Mouse (Mus musculus): Measurements from ENCODE around the gene Rab36. TPM values are rescaled to one million over a fixed set of nuclear protein-coding genes. Genes with fewer than 3 reads are reported as not detected.
A peak's percentile ranks its signal among the peaks of the same experiment; 100 is the strongest.

Rab36 gene
- 10 to 100 TPM; 39.1 to 41.8 TPM for total RNA-seq (2021)

DNA sequence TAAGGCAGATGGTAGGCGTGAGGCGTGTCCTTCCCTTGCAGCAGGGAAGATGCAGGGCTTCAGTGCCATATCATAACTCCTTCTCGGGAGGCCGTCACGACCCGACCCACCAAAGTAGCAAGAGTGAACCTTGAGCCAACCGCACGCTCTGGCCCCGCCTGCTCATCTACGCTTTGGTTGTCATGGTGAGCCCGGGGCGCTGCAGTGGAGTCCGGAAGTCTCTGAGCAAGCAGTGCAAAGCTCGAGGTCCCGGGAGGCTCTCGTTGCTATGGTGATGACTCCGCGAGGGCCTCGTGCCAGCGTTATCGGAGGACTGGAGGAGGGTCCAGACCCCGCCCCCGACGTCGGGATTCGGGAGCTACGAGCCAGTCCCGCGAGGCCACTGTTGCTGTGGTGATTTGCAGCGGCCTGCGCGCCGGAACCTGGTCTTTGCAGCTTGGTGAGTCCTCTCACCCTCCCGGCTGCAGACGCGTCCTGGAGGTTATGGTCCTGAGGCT lies at the start of gene Rab36:
Gene Rab36 (plus strand): TSS at position 176 of the 497 bp plus-strand sequence.
- intact Hi-C loops (cut with DNase I) = no loop called here
- peak; percentile 95 to 99 for DNase-seq (ENCODE audit: extremely low spot score in 1 of 2, low spot score in 2 of 2)

DNA sequence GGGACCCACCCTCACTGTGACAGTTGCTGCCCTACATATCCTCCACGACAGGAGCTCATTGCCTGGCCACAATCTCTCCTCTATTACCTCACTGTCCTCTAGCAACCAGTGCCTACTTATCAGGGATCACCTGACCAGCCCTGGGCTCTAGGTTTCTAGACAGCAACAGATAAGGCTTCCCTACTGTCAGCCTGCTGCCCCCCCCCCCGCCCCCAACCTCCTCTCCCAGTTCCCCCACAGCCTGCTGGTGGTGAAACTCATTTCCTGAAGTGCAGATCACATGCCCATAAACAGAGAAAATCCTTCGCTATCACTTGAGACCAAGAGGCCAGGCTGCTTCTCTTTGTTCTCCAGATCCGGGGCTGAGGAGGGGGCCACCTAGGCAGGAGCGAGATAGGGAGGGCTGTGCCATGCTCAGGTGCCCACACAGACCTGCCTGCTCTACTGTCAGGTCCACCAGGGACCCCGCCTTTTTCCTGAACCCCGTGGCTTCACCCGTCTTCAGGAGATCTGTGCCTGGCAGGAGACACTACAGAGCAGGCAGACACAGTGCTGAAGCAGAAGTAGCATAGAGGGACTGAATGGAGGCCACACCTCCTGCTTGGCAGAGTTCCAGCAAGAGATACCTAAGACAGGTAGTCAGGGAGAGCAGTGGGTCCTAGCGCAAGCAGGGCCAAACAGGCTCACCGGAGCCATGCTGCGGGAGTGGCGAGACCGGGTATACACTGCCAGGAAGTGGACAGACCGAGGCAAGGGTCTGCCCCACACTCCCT lies 49.0 kb upstream of the Rab36 start:
- DNase-seq (ENCODE audit: extremely low spot score in 1 of 2, low spot score in 2 of 2) = no peak
- intact Hi-C loops (cut with DNase I) = no loop called here

DNA sequence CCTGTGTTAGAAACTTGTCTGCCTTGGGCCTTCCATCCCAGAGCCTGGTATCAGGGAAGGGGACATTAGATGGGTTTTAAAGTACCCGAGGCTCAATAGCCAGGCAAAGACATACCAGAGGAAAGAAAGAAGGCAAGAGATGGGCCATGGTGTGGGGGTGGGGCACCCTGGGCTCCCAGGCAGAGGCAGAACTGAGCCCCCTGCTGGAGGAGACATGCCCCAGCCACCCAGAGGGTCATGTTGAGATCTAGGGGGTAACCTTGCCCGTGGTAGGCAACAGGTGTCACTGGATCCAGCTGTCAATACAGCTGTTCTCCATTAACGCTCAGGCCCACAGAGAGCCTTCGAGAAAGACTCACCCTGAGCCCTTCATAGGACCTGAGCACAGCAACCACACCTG lies 47.0 kb upstream of the Rab36 start:
- peak in 1 of 2 experiments; percentile 41 for DNase-seq (ENCODE audit: extremely low spot score in 1 of 2, low spot score in 2 of 2)
- intact Hi-C loops (cut with DNase I) = no loop called here

DNA sequence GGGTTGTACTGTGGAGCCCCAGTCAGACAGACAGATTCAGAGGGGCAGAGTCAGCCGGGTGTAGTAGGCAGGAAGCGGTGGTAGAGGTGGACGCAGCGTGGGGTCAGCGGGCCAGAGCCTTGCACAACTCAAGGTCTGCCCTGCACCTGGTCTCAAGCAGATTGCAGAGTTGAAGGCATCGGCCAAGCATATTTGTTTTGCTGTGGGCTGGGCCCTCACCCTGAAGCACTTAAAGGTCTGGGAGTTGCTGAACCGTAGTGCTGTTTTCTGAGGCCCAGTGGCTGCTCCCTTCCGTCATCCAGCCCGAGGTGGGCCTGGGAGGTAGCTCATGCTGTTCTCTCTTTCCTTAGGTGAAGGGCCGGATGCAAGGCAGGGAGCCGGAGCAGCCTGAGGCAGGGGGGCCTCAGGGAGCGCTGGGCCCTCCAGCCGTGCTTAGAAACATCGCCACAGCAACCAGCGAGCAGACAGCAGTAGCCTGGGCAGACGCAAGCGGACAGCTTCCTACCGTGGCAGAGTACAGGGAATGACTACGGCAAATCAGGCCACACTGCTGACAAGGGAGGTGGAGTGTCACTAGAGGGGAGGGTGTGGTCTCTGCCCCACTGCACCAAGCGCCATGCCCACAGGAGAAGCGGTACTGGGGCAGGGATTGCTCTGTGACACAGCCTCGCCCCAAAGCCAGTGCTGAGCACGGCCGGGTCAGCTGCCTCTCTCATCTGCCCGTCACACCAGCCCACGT lies 46.1 kb upstream of the Rab36 start:
- no peak for DNase-seq (ENCODE audit: extremely low spot score in 1 of 2, low spot score in 2 of 2)
- intact Hi-C loops (cut with DNase I) = no loop called here

DNA sequence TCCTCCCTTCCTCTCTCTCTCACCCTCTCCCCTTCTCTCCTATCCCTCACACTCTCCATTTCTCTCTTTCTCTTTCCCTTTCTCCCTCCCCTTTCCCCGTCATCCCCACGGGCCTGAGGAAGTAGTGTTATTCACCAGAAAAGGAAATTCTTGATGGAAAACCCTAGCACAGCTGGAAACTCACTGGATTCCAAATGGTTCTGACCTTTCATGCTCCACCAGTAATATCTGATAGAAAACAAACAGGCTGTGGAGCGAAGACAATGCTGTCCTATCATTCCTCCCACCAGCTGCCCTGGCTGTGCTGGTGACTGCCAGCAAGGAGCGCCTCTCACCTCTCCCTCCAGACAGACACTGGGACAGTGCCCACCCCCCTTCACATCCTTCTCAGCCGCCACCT lies 42.0 kb upstream of the Rab36 start:
- intact Hi-C loops (cut with DNase I) = no loop called here
- no peak for DNase-seq (ENCODE audit: extremely low spot score in 1 of 2, low spot score in 2 of 2)

DNA sequence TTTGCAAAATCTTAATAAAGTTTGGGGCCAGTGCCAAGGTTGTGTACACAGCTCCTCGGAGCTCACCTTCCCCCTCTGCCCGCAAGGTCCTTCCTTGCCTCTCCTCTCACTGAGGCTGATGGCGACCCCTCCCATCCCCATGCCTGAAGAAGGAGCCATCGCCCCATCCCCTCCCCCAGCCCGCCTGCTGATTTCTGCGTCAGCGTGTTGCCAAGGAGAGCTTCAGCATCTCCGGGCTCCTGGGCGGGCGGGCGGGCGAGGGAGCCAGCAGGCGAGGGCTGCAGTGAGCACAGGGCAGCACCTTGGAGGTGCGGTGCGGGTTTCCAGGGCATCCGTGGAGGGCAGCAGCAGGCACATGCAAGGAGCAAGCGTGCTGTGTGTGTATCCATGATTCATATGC lies 41.5 kb upstream of the Rab36 start:
- peak; percentile 32 to 75 for DNase-seq (ENCODE audit: extremely low spot score in 1 of 2, low spot score in 2 of 2)
- intact Hi-C loops (cut with DNase I) = no loop called here

DNA sequence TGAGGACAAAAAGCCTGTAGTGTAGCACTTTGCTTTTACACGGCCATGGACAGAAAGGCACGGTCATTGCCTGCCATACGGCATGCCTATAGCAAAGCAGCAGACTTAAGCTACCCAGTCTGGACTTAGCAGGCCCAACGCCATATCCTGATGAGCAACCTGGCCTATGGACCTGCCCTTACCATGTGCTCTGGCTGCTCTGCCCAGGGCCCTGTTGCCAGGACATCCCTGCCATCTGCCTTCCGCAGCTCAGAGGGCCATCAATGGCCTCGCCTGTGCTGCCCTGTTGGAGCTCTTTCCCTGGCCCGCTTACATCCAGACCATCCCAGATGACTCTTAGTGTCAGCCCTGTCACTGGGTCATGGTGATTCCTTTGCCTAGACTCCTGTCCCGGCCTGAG lies 35.5 kb upstream of the Rab36 start:
- DNase-seq (ENCODE audit: extremely low spot score in 1 of 2, low spot score in 2 of 2) = no peak
- intact Hi-C loops (cut with DNase I) = no loop called here

DNA sequence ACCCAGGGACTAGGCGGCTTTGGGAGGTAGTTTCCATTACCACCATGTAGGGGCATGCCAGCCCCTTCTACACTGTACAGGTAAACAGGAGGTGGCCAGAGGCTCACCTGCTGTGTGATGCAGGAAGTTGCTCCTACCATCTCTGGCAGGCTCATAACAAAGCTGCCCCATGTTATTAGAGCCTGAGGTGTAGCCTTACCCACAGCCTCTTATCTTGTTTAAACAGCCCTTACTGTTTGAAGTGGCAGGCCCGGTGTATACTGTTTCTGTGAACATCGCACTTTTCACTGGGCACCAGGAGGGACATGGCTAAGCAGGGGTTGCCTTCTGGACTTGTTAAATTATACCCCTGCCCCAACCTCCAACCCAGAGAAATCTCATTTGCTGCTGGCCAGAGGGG lies 32.8 kb upstream of the Rab36 start:
- no peak for DNase-seq (ENCODE audit: extremely low spot score in 1 of 2, low spot score in 2 of 2)
- intact Hi-C loops (cut with DNase I) = no loop called here

DNA sequence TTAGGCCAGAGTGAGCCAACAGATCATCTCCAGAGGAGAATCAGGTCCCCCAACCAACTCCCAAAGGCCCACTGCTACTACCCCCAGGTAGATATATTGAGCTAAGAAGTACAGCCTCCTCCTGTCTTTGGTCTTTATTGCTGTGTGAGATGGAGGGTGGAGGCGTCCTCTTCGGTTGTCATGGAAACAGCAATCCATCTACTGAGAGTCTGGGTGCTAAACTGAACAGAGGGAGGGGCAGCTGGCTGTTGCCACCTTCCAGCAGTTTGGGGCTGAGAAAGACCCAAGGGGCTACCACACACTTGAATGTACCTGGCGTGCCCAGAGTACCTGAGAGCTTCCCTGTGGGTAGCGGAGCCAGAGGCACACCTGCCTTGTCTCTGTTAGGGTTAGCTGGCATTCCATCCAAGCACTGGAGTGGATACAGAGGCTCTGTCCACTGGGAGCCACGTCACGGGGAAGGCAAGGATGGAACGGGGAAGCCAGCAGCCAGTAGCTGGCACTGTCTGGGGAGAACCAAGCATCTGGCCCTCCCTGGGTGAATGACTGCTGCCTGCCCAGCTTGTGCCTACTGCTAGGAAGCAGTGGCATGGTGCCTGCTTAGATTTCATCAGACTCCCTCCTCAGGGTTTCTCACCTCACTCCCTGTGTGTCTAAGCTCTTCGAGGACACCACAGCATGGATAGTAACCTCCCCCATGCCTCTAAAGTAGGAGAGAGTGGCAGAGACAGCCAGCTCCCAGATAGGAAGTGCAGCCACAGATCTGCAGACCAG lies 29.8 kb upstream of the Rab36 start:
- DNase-seq (ENCODE audit: extremely low spot score in 1 of 2, low spot score in 2 of 2) = peak; percentile 61 to 62

DNA sequence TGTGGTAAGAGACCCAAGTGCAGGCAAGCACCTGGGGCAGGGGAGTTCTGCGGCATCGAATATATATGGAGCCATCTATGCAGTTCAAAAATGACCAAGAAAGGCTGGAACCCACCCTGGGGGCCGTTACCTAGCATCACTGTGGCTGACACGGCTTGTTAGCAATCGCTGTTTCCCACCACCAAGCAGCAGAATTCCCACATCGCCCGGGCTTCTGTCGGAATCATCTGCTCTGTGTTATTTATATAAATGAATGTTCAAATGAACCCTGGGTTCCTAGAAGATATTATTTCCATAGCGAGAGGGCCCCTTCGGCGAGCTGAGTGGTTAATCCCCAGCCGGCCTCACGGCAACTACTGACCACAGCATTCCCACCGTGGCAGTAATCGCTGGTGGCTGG lies 26.2 kb upstream of the Rab36 start:
- intact Hi-C loops (cut with DNase I) = no loop called here
- peak in 1 of 2 experiments; percentile 31 for DNase-seq (ENCODE audit: extremely low spot score in 1 of 2, low spot score in 2 of 2)

More for the DNA sequence above, 29.8 kb upstream of the Rab36 start:
- intact Hi-C loops (cut with DNase I) = no loop called here

DNA sequence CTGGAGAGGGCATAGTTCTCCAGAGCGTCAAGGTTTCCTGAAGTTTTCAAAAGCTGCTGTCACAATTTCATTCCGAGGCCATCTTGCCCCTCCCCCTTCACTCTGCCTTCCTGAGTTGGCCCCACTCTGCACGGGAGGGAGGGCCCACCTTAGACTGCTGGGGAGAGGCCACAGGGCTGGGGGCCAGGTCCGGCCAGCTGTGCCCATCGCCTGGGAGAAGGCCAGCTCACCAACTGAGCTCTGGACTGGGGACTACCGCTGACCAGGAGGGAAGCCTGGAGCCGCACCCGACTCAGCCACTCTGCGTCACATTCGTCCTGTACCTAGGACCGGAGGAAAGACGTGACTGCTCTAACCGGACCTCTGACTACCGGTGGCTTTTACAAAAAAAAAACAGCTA lies 21.4 kb upstream of the Rab36 start:
- intact Hi-C loops (cut with DNase I) = loop anchor here (5.0 kb wide), 1 partner anchor 48 kb away; the partner anchor contains the start of gene Gnaz
- DNase-seq (ENCODE audit: extremely low spot score in 1 of 2, low spot score in 2 of 2) = no peak

DNA sequence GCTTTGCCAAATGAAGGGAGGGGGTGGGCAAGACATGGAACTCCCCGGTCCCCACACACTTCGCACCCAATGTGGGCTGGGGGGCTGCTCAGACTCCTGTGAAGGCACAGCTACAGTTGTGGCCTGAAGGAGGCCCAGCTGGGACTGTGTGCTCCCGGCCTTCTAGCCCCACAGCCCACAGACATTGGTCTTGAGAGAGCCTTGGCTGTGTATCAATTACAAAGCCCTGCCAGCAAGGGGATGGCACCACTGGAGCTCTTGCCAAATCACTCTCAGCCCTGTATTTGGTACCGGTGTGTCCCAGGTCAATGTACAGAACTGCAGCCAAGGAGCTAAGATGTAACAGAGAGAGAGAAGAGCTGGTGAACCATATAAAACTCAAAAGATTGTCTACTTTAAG lies 20.4 kb upstream of the Rab36 start:
- DNase-seq (ENCODE audit: extremely low spot score in 1 of 2, low spot score in 2 of 2) = no peak
- intact Hi-C loops (cut with DNase I) = loop anchor here (5.0 kb wide), 1 partner anchor 49 kb away; the partner anchor contains the start of gene Gnaz

DNA sequence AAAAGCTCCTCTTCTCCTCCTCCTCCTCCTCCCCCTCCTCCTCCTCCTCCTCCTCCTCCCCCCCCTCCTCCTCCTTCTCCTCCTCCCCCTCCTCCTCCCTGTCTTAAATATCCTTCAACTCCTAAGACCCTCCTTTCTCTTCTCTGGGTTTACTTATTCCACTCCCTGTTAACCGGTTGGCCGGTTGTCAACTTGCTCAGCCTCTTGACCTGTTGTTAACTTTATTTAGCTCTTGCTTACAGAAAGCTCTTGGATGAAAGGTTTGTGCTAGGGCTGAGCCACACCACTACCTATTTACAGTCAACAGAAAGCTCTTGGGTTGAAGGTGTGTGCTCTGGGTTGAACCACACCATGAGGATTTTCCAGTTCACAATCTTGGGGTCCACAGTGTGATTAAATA lies 16.6 kb upstream of the Rab36 start:
- no peak for DNase-seq (ENCODE audit: extremely low spot score in 1 of 2, low spot score in 2 of 2)
- intact Hi-C loops (cut with DNase I) = loop anchor here (2.0 kb wide), 1 partner anchor 81 kb away; no protein-coding TSS in a partner anchor

DNA sequence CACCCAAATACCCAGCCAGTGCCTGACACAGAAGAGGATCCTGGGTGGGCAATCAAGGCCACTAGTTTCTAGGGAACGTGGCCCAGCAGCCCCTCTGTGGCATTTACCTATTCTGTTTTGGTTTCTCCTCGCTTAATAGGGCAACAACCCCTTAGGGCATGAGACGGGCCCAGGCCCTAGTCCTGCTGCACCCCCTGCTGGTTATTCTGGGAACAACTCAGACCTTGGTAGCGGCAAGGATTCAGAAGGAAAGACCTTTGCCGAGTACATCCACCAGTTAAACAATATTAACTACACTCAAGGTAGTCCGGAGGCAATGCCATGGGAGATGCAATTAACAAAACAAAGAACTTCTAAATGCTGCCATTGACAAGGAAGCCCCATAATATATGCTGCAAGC lies 15.7 kb upstream of the Rab36 start:
- intact Hi-C loops (cut with DNase I) = loop anchor here (2.0 kb wide), 1 partner anchor 82 kb away; no protein-coding TSS in a partner anchor
- peak; percentile 61 to 74 for DNase-seq (ENCODE audit: extremely low spot score in 1 of 2, low spot score in 2 of 2)

DNA sequence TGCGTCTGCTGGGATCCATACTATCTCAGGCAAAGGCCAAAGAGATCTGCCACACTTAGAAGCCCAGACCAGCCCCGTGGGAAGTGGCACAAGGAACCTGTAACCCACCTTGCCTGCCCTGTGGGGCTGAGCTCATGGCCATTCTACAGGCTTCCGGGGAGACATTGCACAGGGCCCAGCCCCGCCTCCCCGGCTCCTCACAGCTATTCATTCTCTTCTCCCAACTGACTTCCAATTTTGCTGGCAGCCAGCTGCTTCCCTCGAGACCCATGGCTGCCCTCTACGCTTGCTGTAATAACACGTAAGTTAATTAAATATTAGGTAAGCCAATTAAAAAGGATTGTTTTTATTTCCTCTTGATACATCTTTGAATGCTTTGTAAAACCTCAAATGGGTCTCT lies 10.4 kb upstream of the Rab36 start:
- no peak for DNase-seq (ENCODE audit: extremely low spot score in 1 of 2, low spot score in 2 of 2)
- intact Hi-C loops (cut with DNase I) = no loop called here

DNA sequence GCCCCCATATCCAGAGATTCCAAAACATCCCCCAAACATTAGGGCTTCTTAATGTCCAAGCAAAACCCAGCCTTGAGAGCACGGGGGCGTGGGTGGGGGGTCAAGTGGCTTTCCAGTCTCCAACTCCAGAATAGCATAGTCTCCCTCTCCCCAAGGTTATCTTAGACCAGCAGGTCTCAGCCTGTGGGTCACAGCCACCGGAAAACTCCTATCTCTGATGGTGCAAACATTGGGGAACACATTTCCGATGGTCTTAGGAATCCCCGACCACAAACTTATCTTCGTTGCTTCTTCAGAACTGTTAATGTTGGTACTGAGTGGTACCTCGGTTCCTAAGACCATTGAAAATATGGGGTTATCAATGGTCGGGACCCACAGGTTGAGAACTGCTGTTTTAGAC lies 8.1 kb upstream of the Rab36 start:
- no peak for DNase-seq (ENCODE audit: extremely low spot score in 1 of 2, low spot score in 2 of 2)

DNA sequence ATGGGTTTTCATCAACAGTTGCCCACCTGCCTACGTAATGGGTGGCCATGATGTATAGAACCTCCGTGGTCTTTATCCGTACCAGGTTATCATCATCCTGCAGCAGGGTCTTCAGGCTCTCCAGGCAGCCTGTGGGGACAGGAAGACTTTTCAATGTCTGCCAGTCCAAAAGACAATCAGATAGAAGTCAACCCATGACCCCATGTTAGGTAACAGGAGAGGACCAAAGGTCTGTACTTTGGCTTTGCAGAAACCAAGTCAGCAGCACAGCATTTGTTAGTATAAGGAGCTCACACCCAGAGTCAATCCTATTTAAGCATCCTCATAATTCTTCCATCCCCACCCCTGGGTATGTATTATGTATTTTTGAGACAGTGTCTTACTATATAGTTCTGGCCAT lies 7.2 kb upstream of the Rab36 start:
- no peak for DNase-seq (ENCODE audit: extremely low spot score in 1 of 2, low spot score in 2 of 2)
- intact Hi-C loops (cut with DNase I) = no loop called here

More for the DNA sequence above, 8.1 kb upstream of the Rab36 start:
- intact Hi-C loops (cut with DNase I) = no loop called here

DNA sequence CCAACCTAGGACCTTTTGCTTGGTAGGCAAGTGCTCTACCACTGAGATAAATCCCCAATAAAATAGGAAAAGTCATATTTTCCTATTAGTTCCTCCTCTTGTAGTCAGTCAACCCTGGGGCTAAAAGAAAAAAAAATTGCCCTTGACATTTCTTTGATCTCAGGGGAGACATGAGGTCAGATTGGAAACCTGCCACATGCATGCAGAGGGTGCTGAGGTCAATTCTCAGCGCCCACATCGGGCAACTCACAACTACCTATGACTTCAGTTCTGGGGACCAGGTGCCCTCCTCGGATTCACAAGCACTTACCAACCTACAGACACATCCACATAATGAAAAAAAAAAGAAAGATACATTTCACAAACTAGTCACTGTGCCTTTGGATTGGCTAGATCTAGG lies 6.6 kb upstream of the Rab36 start:
- intact Hi-C loops (cut with DNase I) = no loop called here

More for the DNA sequence above, 6.6 kb upstream of the Rab36 start:
- DNase-seq (ENCODE audit: extremely low spot score in 1 of 2, low spot score in 2 of 2) = no peak
